Mouse (Mus musculus) heart, postnatal 0 days (tissue): ENCODE data around the gene Catsperd. TPM values are rescaled to one million over a fixed set of nuclear protein-coding genes. Genes with fewer than 3 reads are reported as not detected.

ENCODE experiments used
- ATAC-seq: fragments of 200-750 bp; cut with Nextera tagmentation; 2 replicates; pipeline ENCODE4 v1.8.0; 2017; ENCODE audit warnings: low read depth, moderate number of reproducible peaks, moderate library complexity; ENCODE audit not compliant: insufficient read depth
- DNase-seq: peaks from one replicate; pipeline ENCODE4 v3.0.0-alpha.2; 2016; ENCODE audit warnings: low spot score
- H3K27ac ChIP-seq: fragments of 300-500 bp; sonication (generic); 2 replicates; pipeline ENCODE4 v1.5.1; 2014; ENCODE audit warnings: low read depth, mild to moderate bottlenecking
- H3K27me3 ChIP-seq: fragments of 300-500 bp; sonication (generic); 2 replicates; pipeline ENCODE4 v1.6.1; 2014; ENCODE audit warnings: low read length, mixed read lengths; ENCODE audit not compliant: control insufficient read depth, insufficient read depth
- H3K36me3 ChIP-seq: fragments of 300-500 bp; sonication (generic); replicated peaks from 2 replicates; pipeline ENCODE4 v1.6.1; 2014; ENCODE audit warnings: low read length, mixed read lengths; ENCODE audit not compliant: control insufficient read depth, insufficient read depth
- H3K4me1 ChIP-seq: fragments of 300-500 bp; sonication (generic); 2 replicates; pipeline ENCODE4 v1.6.1; 2014; ENCODE audit warnings: antibody characterized with exemption; ENCODE audit not compliant: control insufficient read depth, insufficient read depth
- H3K4me2 ChIP-seq: fragments of 300-500 bp; sonication (generic); 2 replicates; pipeline ENCODE4 v1.6.1; 2014; ENCODE audit warnings: low read depth, mild to moderate bottlenecking, low read length, moderate library complexity
- H3K4me3 ChIP-seq: fragments of 300-500 bp; sonication (generic); 2 replicates; pipeline ENCODE4 v1.5.1; 2014; ENCODE audit warnings: low read depth, low read length
- H3K9ac ChIP-seq: fragments of 300-500 bp; sonication (generic); replicated peaks from 2 replicates; pipeline ENCODE4 v1.6.1; 2014; ENCODE audit warnings: low read depth, low read length, mixed read lengths
- H3K9me3 ChIP-seq: fragments of 300-500 bp; sonication (generic); replicated peaks from 2 replicates; pipeline ENCODE4 v1.6.1; 2016; ENCODE audit warnings: low read length; ENCODE audit not compliant: control insufficient read depth
- CTCF ChIP-seq: IDR thresholded peaks from 2 replicates; pipeline ENCODE4 v1.5.1; 2016; ENCODE audit warnings: antibody characterized with exemption, control low read depth, low read depth
- EP300 ChIP-seq: IDR thresholded peaks from 2 replicates; pipeline ENCODE4 v1.6.1; 2016; ENCODE audit warnings: antibody characterized with exemption, low read depth
- WGBS: fragments of 180-500 bp; shearing (Covaris S2); extraction: QIAGEN DNeasy Blood & Tissue Kit; methylation state at CpG from one replicate; pipeline ENCODE4 v1.1.7; 2014; 5-methylcytosine and 5-hydroxymethylcytosine counted together
- polyA plus RNA-seq: library from polyadenylated mRNA; unstranded; fragments of >200 nt; fragmentation: Nextera tagmentation; extraction: Ambion mirVana; gene quantifications from 2 replicates; pipeline ENCODE4 v1.2.1, GENCODE M21; 2015
- total RNA-seq: library from RNA; depleted of rRNA; stranded (reverse); fragments of >200 nt; gene quantifications from 2 replicates; pipeline ENCODE4 v1.2.3, GENCODE M21; 2014; ENCODE audit warnings: low replicate concordance

The Catsperd gene
- total and polyA plus RNA-seq, 2 experiments from 2014 or later = 0.20 TPM; not detected in 1

- TF ChIP-seq EP300 = no peak
- TF ChIP-seq CTCF = no peak
- 84% methylated on average over 9 of the region's 9 CpGs for WGBS
- DNase-seq (no peak), ATAC-seq (no peak)
- Histone ChIP-seq H3K4me3 (no peak overlapping the region), H3K9me3 (no peaks in the 10 kb centered on the region), H3K4me2 (no peak overlapping the region), H3K27ac (no peak overlapping the region), H3K27me3 (no peaks in the 10 kb centered on the region), H3K9ac (no peak overlapping the region), H3K36me3 (peaks cover 80% of the 10 kb centered on the region), H3K4me1 (peaks cover 7% of the 10 kb centered on the region; the same call in 1 of the 2 replicates)
Observed at GRCm38 (mm10) chr17:56604070-56604380, 23.9 kb upstream of the Catsperd start.

DNA sequence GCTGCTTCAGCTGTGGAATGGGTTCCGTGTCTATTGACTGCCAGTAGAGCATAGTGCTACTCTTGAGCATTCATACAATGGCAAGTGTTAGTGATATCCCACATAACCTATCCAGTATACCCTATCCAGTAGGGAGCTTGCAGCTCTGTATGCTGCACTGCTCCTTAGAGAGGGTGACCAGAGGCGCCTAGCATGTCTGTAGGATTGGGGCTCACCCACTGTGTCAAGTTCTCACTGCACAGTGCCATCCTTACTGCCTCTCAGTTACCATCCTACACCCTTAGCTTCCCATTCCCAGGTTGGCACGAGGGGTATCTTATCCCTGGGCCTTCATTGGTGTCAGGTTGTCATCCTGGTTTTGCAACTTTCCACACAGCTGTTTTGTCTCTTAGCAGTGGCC, 23.5 kb upstream of the Catsperd start:
- H3K36me3 ChIP-seq = peaks cover 76% of the 10 kb centered on the region
- ATAC-seq (no peak), DNase-seq (no peak)
- no peak overlapping the region for H3K4me2 ChIP-seq
- H3K9me3 ChIP-seq = no peaks in the 10 kb centered on the region
- no peak for TF ChIP-seq CTCF
- TF ChIP-seq EP300 = no peak
- H3K9ac ChIP-seq = no peak overlapping the region
- no peak overlapping the region for H3K4me3 ChIP-seq
- 94% methylated on average over 3 of the region's 3 CpGs for WGBS
- no peaks in the 10 kb centered on the region for H3K27me3 ChIP-seq
- no peak overlapping the region for H3K27ac ChIP-seq
- peaks cover 7% of the 10 kb centered on the region; the same call in 1 of the 2 replicates for H3K4me1 ChIP-seq

DNA sequence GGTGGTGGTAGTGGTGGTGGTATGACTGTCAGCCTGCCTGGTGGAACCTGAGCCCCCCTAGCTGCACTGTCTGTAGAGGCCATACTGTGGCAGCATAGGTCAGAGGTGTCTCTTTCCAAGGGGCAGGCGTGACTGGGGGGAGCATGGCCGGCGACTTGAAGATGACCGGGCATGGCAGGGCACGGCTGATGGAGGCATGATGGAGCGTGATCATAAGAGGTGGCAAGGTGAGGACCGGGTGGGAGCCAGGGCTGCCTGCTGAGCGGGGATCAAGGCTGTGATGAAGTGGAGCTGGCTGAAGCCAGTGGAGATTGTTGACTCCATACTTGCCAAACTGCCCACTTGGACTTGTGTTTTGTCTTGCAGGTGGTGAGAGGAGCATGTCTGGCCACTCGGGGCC, 22.5 kb upstream of the Catsperd start:
- H3K27me3 ChIP-seq = no peaks in the 10 kb centered on the region
- no peak for TF ChIP-seq CTCF
- no peak for TF ChIP-seq EP300
- H3K9me3 ChIP-seq = no peaks in the 10 kb centered on the region
- H3K4me1 ChIP-seq = peaks cover 12% of the 10 kb centered on the region
- no peak overlapping the region for H3K4me3 ChIP-seq
- H3K9ac ChIP-seq = no peak overlapping the region
- peaks cover 66% of the 10 kb centered on the region for H3K36me3 ChIP-seq
- 78% methylated on average over 9 of the region's 9 CpGs for WGBS
- H3K27ac ChIP-seq = no peak overlapping the region
- H3K4me2 ChIP-seq = no peak overlapping the region
- ATAC-seq = no peak
- DNase-seq = no peak

- no peaks in the 10 kb centered on the region for H3K9me3 ChIP-seq
- peaks cover 46% of the 10 kb centered on the region for H3K36me3 ChIP-seq
- TF ChIP-seq EP300 (no peak), CTCF (no peak)
- ATAC-seq (no peak), DNase-seq (no peak)
- WGBS = 63% methylated on average over 3 of the region's 3 CpGs
- H3K9ac ChIP-seq = no peak overlapping the region
- no peak overlapping the region for H3K4me3 ChIP-seq
- no peaks in the 10 kb centered on the region for H3K27me3 ChIP-seq
- peaks cover 12% of the 10 kb centered on the region for H3K4me1 ChIP-seq
- H3K27ac ChIP-seq = no peak overlapping the region
- H3K4me2 ChIP-seq = no peak overlapping the region
Observed at GRCm38 (mm10) chr17:56607521-56608062, 20.4 kb upstream of the Catsperd start.

DNA sequence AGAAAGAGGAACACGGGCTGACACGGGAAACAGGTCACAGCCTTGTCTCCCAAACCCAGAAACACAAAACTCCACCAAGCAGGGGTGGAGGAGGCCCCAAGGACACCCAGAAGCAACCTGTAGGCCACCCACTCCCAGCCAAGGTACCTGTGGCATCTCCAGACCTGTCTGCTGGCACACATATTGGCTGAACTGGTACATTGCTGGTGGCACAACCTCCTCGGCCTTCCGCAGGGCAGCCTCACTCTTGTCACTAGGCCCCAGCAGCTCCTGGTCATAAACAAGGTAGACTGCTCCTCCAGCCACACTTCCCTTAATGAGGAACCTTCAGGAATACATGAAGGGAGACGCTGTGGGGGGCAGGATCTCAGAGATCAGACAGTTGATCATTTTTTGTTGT, 19.2 kb upstream of the Catsperd start:
- Histone ChIP-seq H3K4me1 (peaks cover 12% of the 10 kb centered on the region), H3K27ac (peak overlapping the region; percentile 85), H3K9ac (peak overlapping the region; percentile 67), H3K27me3 (no peaks in the 10 kb centered on the region), H3K36me3 (peaks cover 35% of the 10 kb centered on the region), H3K4me3 (peak overlapping the region; percentile 60), H3K4me2 (peak overlapping the region; percentile 66), H3K9me3 (no peaks in the 10 kb centered on the region)
- ATAC-seq (no peak), DNase-seq (no peak)
- WGBS = 39% methylated on average over 5 of the region's 5 CpGs
- no peak for TF ChIP-seq EP300
- no peak for TF ChIP-seq CTCF

GRCm38 (mm10) chr17:56609452-56610171, 18.3 kb upstream of the Catsperd start, which contains the start of gene 2410015M20Rik:
TSS of gene 2410015M20Rik (minus strand) at chr17:56609771.
- ATAC-seq = peak; percentile 86

More at GRCm38 (mm10) chr17:56609452-56610171, 18.3 kb upstream of the Catsperd start, which contains the start of gene 2410015M20Rik:
- H3K4me1 ChIP-seq = peaks cover 18% of the 10 kb centered on the region
- peak within 1 kb of the TSS; percentile 85 for H3K27ac ChIP-seq
- H3K4me3 ChIP-seq = peak within 1 kb of the TSS; percentile 60
- TF ChIP-seq EP300 (0 out of 2 replicates have a peak, but pooled peaks have one; percentile 45), CTCF (peak; percentile 69)
- H3K9me3 ChIP-seq = no peaks in the 10 kb centered on the region
- under 1% methylated on average over 44 of the region's 44 CpGs for WGBS
- peak within 1 kb of the TSS; percentile 66 for H3K4me2 ChIP-seq
- H3K36me3 ChIP-seq = peaks cover 30% of the 10 kb centered on the region
- DNase-seq = peak; percentile 99
- peak within 1 kb of the TSS; percentile 67 for H3K9ac ChIP-seq
- no peaks in the 10 kb centered on the region for H3K27me3 ChIP-seq
